Mouse (Mus musculus): ENCODE results near the gene Pxmp2. TPM values are rescaled to one million over a fixed set of nuclear protein-coding genes. Genes with fewer than 3 reads are reported as not detected.

Pxmp2 gene
- polyA plus RNA-seq (2015; fragmentation: Nextera tagmentation; extraction: Ambion mirVana), result 129 and 148 TPM in 2 replicates

DNA sequence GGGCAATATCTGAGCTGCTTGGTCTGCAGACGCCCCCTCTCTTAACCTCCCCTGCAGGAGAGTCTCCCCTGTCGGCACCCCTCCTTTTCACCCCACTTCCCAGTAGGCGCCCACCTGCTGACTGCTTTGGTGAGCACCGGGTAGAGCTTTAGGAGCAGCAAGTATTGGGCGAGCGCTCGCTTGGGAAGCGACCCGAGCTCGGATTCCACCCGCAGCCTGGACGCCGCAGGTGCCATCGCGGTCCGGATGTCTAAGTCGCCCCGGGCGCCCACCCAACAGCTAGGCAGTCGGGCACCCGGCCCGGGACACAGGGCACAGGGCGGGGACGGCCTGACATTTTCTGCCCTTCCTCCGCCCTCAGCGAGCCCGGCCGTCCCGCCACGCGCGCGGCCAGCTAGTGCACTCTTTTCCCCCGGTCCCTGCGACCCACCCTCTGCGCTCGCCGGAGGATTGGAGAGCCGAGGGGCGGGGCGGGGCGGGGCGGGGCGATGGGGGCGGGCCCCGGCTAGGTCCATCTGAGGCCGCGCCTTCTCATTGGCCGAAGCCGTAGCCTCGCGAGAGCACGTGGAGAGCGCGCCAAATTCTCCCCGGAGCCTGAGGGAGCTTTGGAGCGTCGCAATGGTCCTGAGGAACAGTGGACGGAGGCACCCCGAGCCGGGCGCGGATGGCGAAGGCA is at the start of gene Pxmp2, which contains the start of gene Pole:
TSS of gene Pxmp2 (minus strand) at position 417 of the 676 bp plus-strand sequence.
TSS of gene Pole (plus strand) at position 537 of the 676 bp plus-strand sequence.
- peak within 1 kb of the TSS; percentile 75 for H3K4me3 ChIP-seq (ENCODE audit: low read depth, low read length)
- TF ChIP-seq EP300 (IDR thresholded peaks at IDR 0.05; ENCODE audit: low read depth), result 0 out of 2 replicates have a peak, but pooled peaks have one; percentile 8
- TF ChIP-seq CTCF (IDR thresholded peaks at IDR 0.05; ENCODE audit: low read depth), result no peak
- peak within 1 kb of the TSS; percentile 93 for H3K27ac ChIP-seq (ENCODE audit: low read depth)
- H3K9me3 ChIP-seq (ENCODE audit: low read length), result no peaks in the 10 kb centered on the region
- H3K4me2 ChIP-seq (ENCODE audit: low read depth, low read length), result peak within 1 kb of the TSS; percentile 99
- H3K27me3 ChIP-seq (ENCODE audit: insufficient read depth, low read length), result no peaks in the 10 kb centered on the region
- DNase-seq (peak; percentile 97), ATAC-seq (peak; percentile 96)
- peaks cover 21% of the 10 kb centered on the region for H3K36me3 ChIP-seq (replicated peaks; ENCODE audit: insufficient read depth, low read length)
- H3K9ac ChIP-seq (replicated peaks), result peak within 1 kb of the TSS; percentile 81
- H3K4me1 ChIP-seq (ENCODE audit: insufficient read depth), result peaks cover 15% of the 10 kb centered on the region
- 0% methylated on average over 48 of the region's 64 CpGs for WGBS (ENCODE audit: insufficient replicate concordance)

DNA sequence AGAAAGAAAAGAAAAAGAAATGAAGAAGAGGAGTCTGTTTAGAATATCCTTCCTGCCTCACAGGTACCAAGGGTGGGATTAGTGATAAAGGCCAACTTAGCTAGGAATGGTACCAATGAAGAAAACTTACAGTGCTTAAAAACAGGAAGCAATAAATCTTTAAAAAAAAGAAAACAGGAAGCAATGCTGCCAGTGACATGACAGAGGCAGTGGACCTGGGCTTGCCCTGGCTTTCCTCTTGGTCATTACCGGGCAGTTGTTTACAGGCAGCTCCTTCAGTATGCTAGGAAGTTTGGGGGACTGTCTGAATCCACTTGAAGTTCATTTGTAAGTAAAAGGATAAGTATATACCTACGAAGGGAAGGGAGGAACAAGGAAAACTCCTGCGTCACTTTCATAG is 44.5 kb upstream of the Pxmp2 start:
- Histone ChIP-seq H3K9me3 (ENCODE audit: low read length) (no peaks in the 10 kb centered on the region), H3K27me3 (ENCODE audit: insufficient read depth, low read length) (no peaks in the 10 kb centered on the region), H3K27ac (ENCODE audit: low read depth) (no peak overlapping the region), H3K36me3 (replicated peaks; ENCODE audit: insufficient read depth, low read length) (peaks cover 43% of the 10 kb centered on the region), H3K4me2 (ENCODE audit: low read depth, low read length) (no peak overlapping the region), H3K4me3 (ENCODE audit: low read depth, low read length) (no peak overlapping the region), H3K4me1 (ENCODE audit: insufficient read depth) (no peaks in the 10 kb centered on the region), H3K9ac (replicated peaks) (no peak overlapping the region)
- DNase-seq (no peak), ATAC-seq (no peak)
- 67% methylated on average over 3 of the region's 3 CpGs for WGBS (ENCODE audit: insufficient replicate concordance)
- TF ChIP-seq EP300 (IDR thresholded peaks at IDR 0.05; ENCODE audit: low read depth) (no peak), CTCF (IDR thresholded peaks at IDR 0.05; ENCODE audit: low read depth) (no peak)

DNA sequence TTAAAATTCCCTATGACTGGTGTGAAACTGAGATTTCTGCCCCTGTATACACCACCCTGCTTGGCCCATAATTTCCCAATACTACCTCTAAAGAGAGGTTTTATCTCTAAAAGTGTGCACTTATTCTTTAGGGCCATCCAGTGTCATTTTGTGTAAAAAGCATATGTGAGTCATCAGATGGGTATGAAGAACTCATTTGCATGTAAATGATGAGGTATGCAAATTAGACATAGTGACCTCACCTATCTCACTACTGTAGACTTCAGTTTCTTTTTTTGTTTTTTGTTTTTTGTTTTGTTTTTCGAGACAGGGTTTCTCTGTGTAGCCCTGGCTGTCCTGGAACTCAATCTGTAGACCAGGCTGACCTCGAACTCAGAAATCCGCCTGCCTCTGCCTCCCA is 27.1 kb upstream of the Pxmp2 start:
- ATAC-seq, result no peak
- Histone ChIP-seq H3K9me3 (ENCODE audit: low read length) (no peaks in the 10 kb centered on the region), H3K9ac (replicated peaks) (no peak overlapping the region), H3K27me3 (ENCODE audit: insufficient read depth, low read length) (no peaks in the 10 kb centered on the region), H3K36me3 (replicated peaks; ENCODE audit: insufficient read depth, low read length) (peaks cover 41% of the 10 kb centered on the region), H3K4me3 (ENCODE audit: low read depth, low read length) (no peak overlapping the region), H3K4me2 (ENCODE audit: low read depth, low read length) (no peak overlapping the region), H3K4me1 (ENCODE audit: insufficient read depth) (no peaks in the 10 kb centered on the region), H3K27ac (ENCODE audit: low read depth) (no peak overlapping the region)
- DNase-seq, result no peak
- no peak for TF ChIP-seq CTCF (IDR thresholded peaks at IDR 0.05; ENCODE audit: low read depth)
- no peak for TF ChIP-seq EP300 (IDR thresholded peaks at IDR 0.05; ENCODE audit: low read depth)
- WGBS (ENCODE audit: insufficient replicate concordance), result 89% methylated on average over 3 of the region's 3 CpGs

DNA sequence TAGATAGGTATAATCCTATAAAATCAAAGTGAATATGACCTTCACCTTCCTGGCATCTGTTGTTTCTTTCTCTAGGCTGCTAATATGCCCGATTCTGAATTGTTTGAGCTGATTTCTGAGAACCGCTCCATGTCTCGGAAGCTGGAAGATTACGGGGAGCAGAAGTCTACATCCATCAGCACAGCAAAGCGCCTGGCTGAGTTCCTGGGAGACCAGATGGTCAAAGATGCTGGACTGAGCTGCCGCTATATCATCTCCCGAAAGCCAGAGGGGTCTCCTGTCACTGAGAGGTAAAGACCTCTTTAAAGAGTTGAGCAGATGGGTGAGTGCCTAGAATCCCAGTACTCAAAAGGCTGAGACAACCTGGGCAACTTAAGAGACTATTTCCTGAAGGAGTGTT is 22.9 kb upstream of the Pxmp2 start:
- no peak for ATAC-seq
- Histone ChIP-seq H3K9me3 (ENCODE audit: low read length) (no peaks in the 10 kb centered on the region), H3K27ac (ENCODE audit: low read depth) (no peak overlapping the region), H3K4me3 (ENCODE audit: low read depth, low read length) (no peak overlapping the region), H3K27me3 (ENCODE audit: insufficient read depth, low read length) (no peaks in the 10 kb centered on the region), H3K36me3 (replicated peaks; ENCODE audit: insufficient read depth, low read length) (peaks cover 64% of the 10 kb centered on the region), H3K4me1 (ENCODE audit: insufficient read depth) (no peaks in the 10 kb centered on the region), H3K4me2 (ENCODE audit: low read depth, low read length) (no peak overlapping the region), H3K9ac (replicated peaks) (no peak overlapping the region)
- TF ChIP-seq CTCF (IDR thresholded peaks at IDR 0.05; ENCODE audit: low read depth), result no peak
- TF ChIP-seq EP300 (IDR thresholded peaks at IDR 0.05; ENCODE audit: low read depth), result no peak
- DNase-seq, result no peak
- 92% methylated on average over 7 of the region's 7 CpGs for WGBS (ENCODE audit: insufficient replicate concordance)

DNA sequence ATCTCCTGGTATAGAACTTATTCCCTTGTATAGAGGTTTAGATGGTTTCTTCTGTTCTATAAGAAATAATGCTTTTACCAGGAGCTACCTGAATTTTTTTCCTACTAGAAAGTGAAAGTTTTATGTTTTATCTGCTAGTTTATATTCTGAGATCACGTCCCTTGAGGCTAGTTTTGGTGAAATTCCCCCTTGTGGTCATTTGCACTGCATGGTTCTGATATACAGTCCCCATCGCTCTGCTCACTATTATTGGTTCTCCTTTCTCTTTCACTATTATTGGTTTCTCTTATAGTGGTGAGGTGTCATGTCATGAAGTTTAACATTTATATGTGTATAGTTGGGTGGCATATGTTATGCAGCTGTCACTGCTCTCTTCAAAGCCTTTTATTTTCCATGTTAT is 14.6 kb upstream of the Pxmp2 start:
- H3K9me3 ChIP-seq (ENCODE audit: low read length), result no peaks in the 10 kb centered on the region
- ATAC-seq (no peak), DNase-seq (no peak)
- H3K4me2 ChIP-seq (ENCODE audit: low read depth, low read length), result no peak overlapping the region
- H3K27me3 ChIP-seq (ENCODE audit: insufficient read depth, low read length), result no peaks in the 10 kb centered on the region
- peaks cover 67% of the 10 kb centered on the region for H3K36me3 ChIP-seq (replicated peaks; ENCODE audit: insufficient read depth, low read length)
- H3K4me3 ChIP-seq (ENCODE audit: low read depth, low read length), result no peak overlapping the region
- 88% methylated on average over 2 of the region's 2 CpGs for WGBS (ENCODE audit: insufficient replicate concordance)
- TF ChIP-seq CTCF (IDR thresholded peaks at IDR 0.05; ENCODE audit: low read depth) (no peak), EP300 (IDR thresholded peaks at IDR 0.05; ENCODE audit: low read depth) (no peak)
- no peaks in the 10 kb centered on the region for H3K4me1 ChIP-seq (ENCODE audit: insufficient read depth)
- H3K27ac ChIP-seq (ENCODE audit: low read depth), result no peak overlapping the region
- H3K9ac ChIP-seq (replicated peaks), result no peak overlapping the region

DNA sequence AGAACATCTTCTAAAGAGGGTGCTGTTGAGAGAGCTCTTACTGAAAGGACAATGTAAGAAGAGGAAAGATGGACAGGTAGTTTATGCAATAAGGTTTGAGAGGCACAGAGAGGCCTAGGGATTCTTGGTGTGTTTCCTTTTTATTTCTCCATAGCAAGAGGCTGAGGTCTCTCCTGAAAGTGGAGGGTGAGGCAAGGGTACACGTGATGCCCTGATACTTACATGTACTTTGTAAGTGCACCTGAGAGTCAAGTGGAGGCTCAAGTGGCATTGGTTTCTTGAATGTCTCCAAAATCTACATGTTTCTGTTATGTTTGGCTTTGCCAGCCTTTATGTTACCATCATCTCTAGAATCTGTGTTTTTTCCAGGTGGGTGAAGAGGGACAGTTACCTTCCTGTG is 10.7 kb upstream of the Pxmp2 start:
- H3K4me1 ChIP-seq (ENCODE audit: insufficient read depth), result no peaks in the 10 kb centered on the region
- H3K9me3 ChIP-seq (ENCODE audit: low read length), result no peaks in the 10 kb centered on the region
- no peak overlapping the region for H3K4me2 ChIP-seq (ENCODE audit: low read depth, low read length)
- no peak for ATAC-seq
- no peaks in the 10 kb centered on the region for H3K27me3 ChIP-seq (ENCODE audit: insufficient read depth, low read length)
- TF ChIP-seq CTCF (IDR thresholded peaks at IDR 0.05; ENCODE audit: low read depth) (no peak), EP300 (IDR thresholded peaks at IDR 0.05; ENCODE audit: low read depth) (no peak)
- no peak overlapping the region for H3K9ac ChIP-seq (replicated peaks)
- H3K4me3 ChIP-seq (ENCODE audit: low read depth, low read length), result no peak overlapping the region
- 79% methylated on average over 1 of the region's 1 CpGs for WGBS (ENCODE audit: insufficient replicate concordance)
- peaks cover 55% of the 10 kb centered on the region for H3K36me3 ChIP-seq (replicated peaks; ENCODE audit: insufficient read depth, low read length)
- H3K27ac ChIP-seq (ENCODE audit: low read depth), result no peak overlapping the region
- no peak for DNase-seq
